Mouse (Mus musculus) MEL (cell line): ENCODE data around the gene Ptpn22. TPM values are rescaled to one million over a fixed set of nuclear protein-coding genes. Genes with fewer than 3 reads are reported as not detected.

ENCODE experiments used
- DNase-seq: peaks from one replicate; pipeline ENCODE4 v3.0.0; 2011; ENCODE audit warnings: low read depth, low spot score
- H3K27ac ChIP-seq: 2 replicates; pipeline ENCODE4 v1.5.1; 2012; ENCODE audit warnings: low read depth, mild to moderate bottlenecking, control low read depth, low read length, moderate library complexity; ENCODE audit not compliant: control insufficient read depth
- H3K27me3 ChIP-seq, 2 experiments: fragments of 150-350 bp in 1 of 2; sonication (generic) in 1 of 2; 2 replicates each; pipeline ENCODE4 v1.6.1; 2012; ENCODE audit warnings: low read length in 2 of 2, mild to moderate bottlenecking in 2 of 2, improper control_type of control experiment in 1 of 2, moderate library complexity in 1 of 2; ENCODE audit not compliant: insufficient read depth in 2 of 2, control insufficient read depth in 1 of 2
- H3K36me3 ChIP-seq, 2 experiments: 2 replicates each; pipeline ENCODE4 v1.6.1; 2012 to 2014; ENCODE audit warnings: low read length in 2 of 2, improper control_type of control experiment in 1 of 2, inconsistent platforms in 1 of 2, mild to moderate bottlenecking in 1 of 2; ENCODE audit not compliant: insufficient read depth in 2 of 2, control insufficient read depth in 1 of 2
- H3K4me1 ChIP-seq, 2 experiments: fragments of 150-350 bp in 1 of 2; sonication (generic) in 1 of 2; 2 replicates each; pipeline ENCODE4 v1.6.1; 2012; ENCODE audit warnings: low read length in 2 of 2, improper control_type of control experiment in 1 of 2, mild to moderate bottlenecking in 1 of 2; ENCODE audit not compliant: insufficient read depth in 2 of 2, control insufficient read depth in 1 of 2
- H3K4me3 ChIP-seq, 2 experiments: fragments of 150-350 bp in 1 of 2; sonication (generic) in 1 of 2; 2 replicates each; pipeline ENCODE4 v1.5.1; 2012; ENCODE audit warnings: low read depth in 2 of 2, low read length in 2 of 2, mild to moderate bottlenecking in 2 of 2, moderate library complexity in 2 of 2, control low read depth in 1 of 2, improper control_type of control experiment in 1 of 2; ENCODE audit not compliant: control insufficient read depth in 1 of 2, insufficient read depth in 1 of 2
- H3K79me2 ChIP-seq: 2 replicates; pipeline ENCODE4 v1.6.1; 2012; ENCODE audit warnings: mild to moderate bottlenecking, low read length, moderate library complexity; ENCODE audit not compliant: control insufficient read depth, poor library complexity, insufficient read depth
- H3K9ac ChIP-seq: 2 replicates; pipeline ENCODE4 v1.6.1; 2012; ENCODE audit warnings: low read depth, mild to moderate bottlenecking, control low read depth, low read length, moderate library complexity; ENCODE audit not compliant: control insufficient read depth, poor library complexity, severe bottlenecking
- H3K9me3 ChIP-seq: fragments of 150-350 bp; sonication (generic); replicated peaks from 2 replicates; pipeline ENCODE4 v1.6.1; 2012; ENCODE audit warnings: mild to moderate bottlenecking, low read length, improper control_type of control experiment, moderate library complexity; ENCODE audit not compliant: insufficient read depth
- CHD1 ChIP-seq: IDR thresholded peaks from 2 replicates; pipeline ENCODE4 v1.6.1; 2012; ENCODE audit warnings: low read depth, mild to moderate bottlenecking, inconsistent platforms, low read length, improper control_type of control experiment
- CTCF ChIP-seq, 3 experiments: IDR thresholded peaks in 2 of 3; conservative IDR thresholded peaks in 1 of 3; 2 replicates each; pipeline ENCODE4 v1.5.1; 2011 to 2012; ENCODE audit warnings: low read length in 3 of 3, low read depth in 2 of 3, mild to moderate bottlenecking in 2 of 3, improper control_type of control experiment in 1 of 3, inconsistent platforms in 1 of 3, mixed read lengths in 1 of 3, moderate library complexity in 1 of 3; ENCODE audit not compliant: control insufficient read depth in 1 of 3, insufficient read depth in 1 of 3, poor library complexity in 1 of 3, severe bottlenecking in 1 of 3
- ELF1 ChIP-seq: IDR thresholded peaks from 2 replicates; pipeline ENCODE4 v1.6.1; 2014; ENCODE audit warnings: low read depth, mild to moderate bottlenecking, inconsistent platforms, low read length, improper control_type of control experiment, moderate library complexity
- EP300 ChIP-seq, 2 experiments: IDR thresholded peaks; 2 replicates each; pipeline ENCODE4 v1.6.1; 2011; ENCODE audit warnings: improper control_type of control experiment in 2 of 2, low read length in 2 of 2, low read depth in 1 of 2, mild to moderate bottlenecking in 1 of 2
- ETS1 ChIP-seq: IDR thresholded peaks from 2 replicates; pipeline ENCODE4 v1.6.1; 2012; ENCODE audit warnings: low read depth, mild to moderate bottlenecking, inconsistent platforms, low read length, improper control_type of control experiment, moderate library complexity
- HCFC1 ChIP-seq: IDR thresholded peaks from 2 replicates; pipeline ENCODE4 v1.6.1; 2012; ENCODE audit warnings: low read depth, mild to moderate bottlenecking, inconsistent platforms, low read length, improper control_type of control experiment, moderate library complexity
- MAX ChIP-seq: IDR thresholded peaks from 2 replicates; pipeline ENCODE4 v1.6.1; 2011; ENCODE audit warnings: low read length, improper control_type of control experiment
- MEF2A ChIP-seq: IDR thresholded peaks from 2 replicates; pipeline ENCODE4 v1.6.1; 2014; ENCODE audit warnings: low read depth, mild to moderate bottlenecking, inconsistent platforms, low read length, improper control_type of control experiment; ENCODE audit not compliant: poor library complexity, insufficient replicate concordance, severe bottlenecking; ENCODE audit errors: extremely low read depth
- MXI1 ChIP-seq: IDR thresholded peaks from 2 replicates; pipeline ENCODE4 v1.6.1; 2011; ENCODE audit warnings: mild to moderate bottlenecking, low read depth, low read length, improper control_type of control experiment
- MYB ChIP-seq: IDR thresholded peaks from 2 replicates; pipeline ENCODE4 v1.6.1; 2011; ENCODE audit warnings: mild to moderate bottlenecking, low read depth, low read length, improper control_type of control experiment
- MYC ChIP-seq: IDR thresholded peaks from 2 replicates; pipeline ENCODE4 v1.6.1; 2011; ENCODE audit warnings: low read depth, mild to moderate bottlenecking, low read length, improper control_type of control experiment, moderate library complexity
- POLR2AphosphoS5 ChIP-seq: IDR thresholded peaks from 2 replicates; pipeline ENCODE4 v1.6.1; 2012; ENCODE audit warnings: low read depth, borderline replicate concordance, mild to moderate bottlenecking, inconsistent platforms, low read length, moderate library complexity, mixed read lengths
- RCOR1 ChIP-seq: IDR thresholded peaks from 2 replicates; pipeline ENCODE4 v1.6.1; 2012; ENCODE audit warnings: low read depth, mild to moderate bottlenecking, inconsistent platforms, low read length, improper control_type of control experiment
- SMC3 ChIP-seq: IDR thresholded peaks from 2 replicates; pipeline ENCODE4 v1.6.1; 2011; ENCODE audit warnings: low read depth, low read length, improper control_type of control experiment
- TAL1 ChIP-seq: IDR thresholded peaks from 2 replicates; pipeline ENCODE4 v1.6.1; 2012; ENCODE audit warnings: mild to moderate bottlenecking, inconsistent platforms, low read length, moderate library complexity, mixed read lengths
- TCF12 ChIP-seq: IDR thresholded peaks from 2 replicates; pipeline ENCODE4 v1.6.1; 2014; ENCODE audit warnings: low read depth, mild to moderate bottlenecking, inconsistent platforms, low read length, improper control_type of control experiment, moderate library complexity
- UBTF ChIP-seq: IDR thresholded peaks from 2 replicates; pipeline ENCODE4 v1.6.1; 2012; ENCODE audit warnings: low read depth, mild to moderate bottlenecking, inconsistent platforms, low read length, improper control_type of control experiment, moderate library complexity, borderline replicate concordance; ENCODE audit not compliant: insufficient read depth
- USF1 ChIP-seq: IDR thresholded peaks from 2 replicates; pipeline ENCODE4 v1.6.1; 2014; ENCODE audit warnings: low read depth, mild to moderate bottlenecking, inconsistent platforms, low read length, improper control_type of control experiment, moderate library complexity
- polyA plus RNA-seq, 2 experiments: library from polyadenylated mRNA; stranded (reverse) in 1 of 2; unstranded in 1 of 2; fragments of >175 nt in 1 of 2; fragments of >200 nt in 1 of 2; gene quantifications; 2 replicates each; pipeline versions ENCODE4 v1.2.1 to v1.2.4; 2012; ENCODE audit warnings: low replicate concordance in 2 of 2, low read depth in 1 of 2; ENCODE audit not compliant: insufficient read length in 2 of 2, insufficient read depth in 1 of 2, missing spikeins in 1 of 2
- total RNA-seq: library from RNA; depleted of rRNA; stranded (reverse); fragments of 300-350 nt; gene quantifications from 2 replicates; pipeline ENCODE4 v1.2.3, GENCODE M21; 2012

Gene Ptpn22
- total and polyA plus RNA-seq, 3 experiments: 0.06 TPM; not detected in 2

DNA sequence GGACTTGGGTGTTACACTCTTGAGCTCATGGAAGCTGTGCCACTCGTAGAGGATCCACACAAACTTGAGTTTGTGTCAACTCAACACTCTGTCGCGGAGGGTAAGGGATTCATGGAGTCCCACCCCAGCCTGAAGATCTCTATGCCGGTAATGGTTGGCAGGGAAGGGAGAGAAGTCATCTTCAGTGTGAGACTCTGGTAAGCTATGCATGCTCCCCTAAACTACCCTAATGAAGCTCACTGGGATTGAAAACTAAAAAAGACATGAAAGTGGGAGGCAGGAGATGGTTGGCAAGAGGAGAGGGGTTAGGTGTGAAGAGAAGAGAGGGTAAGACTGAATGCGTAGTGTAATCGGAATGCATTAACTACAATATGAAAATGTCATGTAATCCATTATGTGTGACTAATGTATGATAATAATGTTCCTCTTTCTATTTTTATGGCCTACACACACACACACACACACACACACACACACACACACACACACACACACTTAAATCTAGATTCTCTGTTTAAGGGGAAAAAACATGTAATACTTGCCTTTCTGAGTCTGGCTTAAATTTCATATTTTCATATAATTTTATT, 1.5 kb upstream of the Ptpn22 start:
- DNase-seq: peak; percentile 29
- Histone ChIP-seq H3K4me1 (peaks cover 1 to 10% of the 10 kb centered on the region in 2 experiments; a peak in 2 of 4 replicates), H3K4me3 (no peak overlapping the region), H3K27me3 (no peaks in the 10 kb centered on the region), H3K9me3 (no peaks in the 10 kb centered on the region), H3K36me3 (peaks cover 0 to 5% of the 10 kb centered on the region in 2 experiments; a peak in 2 of 4 replicates), H3K27ac (no peak overlapping the region), H3K79me2 (no peaks in the 10 kb centered on the region)
- TF ChIP-seq SMC3 (no peak), ETS1 (peak; percentile 35; the same call in 1 of the 2 replicates), ELF1 (no peak), MEF2A (peak; percentile 84; the same call in 1 of the 2 replicates)
- TF ChIP-seq, all 39 proteins: peak for 2
- H3K9ac ChIP-seq: no peak overlapping the region

DNA sequence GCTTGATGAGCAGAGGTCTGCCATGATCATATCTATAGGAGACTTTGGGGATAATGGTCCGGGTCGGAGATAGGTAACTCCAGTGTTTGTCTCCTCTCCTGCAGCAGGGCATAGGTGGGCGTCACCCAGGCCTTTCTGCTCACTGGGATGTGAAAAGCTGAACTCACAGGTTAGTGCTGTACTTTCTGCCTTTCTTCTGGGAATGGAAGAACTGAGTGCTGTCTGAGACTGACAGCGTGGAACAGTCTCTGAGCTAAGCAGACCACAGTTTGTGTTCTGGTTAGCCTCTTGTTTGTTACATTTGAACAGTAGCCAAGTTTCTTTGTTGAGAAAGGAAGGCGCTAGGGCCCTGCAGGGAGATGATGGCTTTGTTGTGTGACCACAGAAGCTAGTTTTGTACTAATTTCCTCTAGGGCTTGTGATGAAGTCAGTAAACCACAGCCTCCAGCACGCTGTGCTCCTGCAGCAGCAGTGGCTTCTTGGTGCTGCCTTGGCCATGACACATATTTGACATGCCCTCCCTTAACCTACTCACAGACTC, 326 bp downstream of the Ptpn22 start:
- Histone ChIP-seq H3K27ac (no peak overlapping the region), H3K9ac (peak overlapping the region; percentile 33; the same call in 1 of the 2 replicates), H3K79me2 (no peaks in the 10 kb centered on the region), H3K36me3 (peaks cover 0 to 5% of the 10 kb centered on the region in 2 experiments; a peak in 2 of 4 replicates), H3K27me3 (no peaks in the 10 kb centered on the region; a peak in 2 of 4 replicates), H3K4me1 (peaks cover 1 to 10% of the 10 kb centered on the region in 2 experiments; a peak in 2 of 4 replicates), H3K9me3 (no peaks in the 10 kb centered on the region), H3K4me3 (peak overlapping the region; percentile 48 to 66)
- peak; percentile 68 for DNase-seq
- no peak for TF ChIP-seq MAX
- TF ChIP-seq CTCF (IDR thresholded peaks at IDR 0.05 in 2 of 3, conservative IDR thresholded peaks at IDR 0.05 in 1 of 3; ENCODE audit: control insufficient read depth in 1 of 3, insufficient read depth in 1 of 3, low read depth in 2 of 3, low read length in 3 of 3, poor library complexity in 1 of 3, severe bottlenecking in 1 of 3): no peak
- no peak for TF ChIP-seq ELF1
- TF ChIP-seq EP300 (IDR thresholded peaks at IDR 0.05; ENCODE audit: low read depth in 1 of 2, low read length in 2 of 2): peak in 1 of 2 experiments; percentile 30; a peak in 1 of 4 replicates
- no peak for TF ChIP-seq TCF12
- TF ChIP-seq UBTF: no peak
- 0 out of 2 replicates have a peak, but pooled peaks have one; percentile 31 for TF ChIP-seq HCFC1

DNA sequence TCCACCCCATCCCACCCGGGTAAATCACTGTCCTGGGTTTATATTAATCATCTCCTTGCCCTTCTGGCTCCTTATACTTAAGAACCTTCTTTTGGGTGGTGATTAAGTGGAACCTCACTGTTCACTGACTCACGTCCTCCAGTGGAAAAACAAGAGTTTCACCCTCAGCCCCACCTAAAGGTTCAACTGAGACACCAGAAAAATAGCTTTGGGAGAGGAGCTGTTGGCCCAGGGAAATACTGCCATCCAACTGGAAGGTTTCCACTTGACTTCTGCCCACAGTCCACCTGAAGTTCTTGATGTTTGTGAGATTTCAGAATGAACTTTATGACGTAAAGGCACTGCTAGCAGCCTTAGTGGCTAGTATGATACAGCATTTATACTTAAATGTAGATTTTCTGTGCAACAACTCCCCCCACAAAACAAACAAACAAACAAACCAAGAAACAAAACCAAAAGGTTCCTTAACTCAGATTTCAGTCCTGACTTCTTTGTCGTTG, 3.2 kb downstream of the Ptpn22 start:
- TF ChIP-seq MYC (no peak), ETS1 (no peak), RCOR1 (no peak), MYB (no peak), TAL1 (no peak), ELF1 (no peak), CHD1 (no peak), MXI1 (no peak), POLR2AphosphoS5 (no peak), USF1 (no peak), MEF2A (no peak)
- TF ChIP-seq, all 39 proteins: peak for 0
- DNase-seq: no peak
- no peaks in the 10 kb centered on the region for H3K9me3 ChIP-seq
- peaks cover 4 to 8% of the 10 kb centered on the region in 2 experiments for H3K27me3 ChIP-seq
- peaks cover 0 to 3% of the 10 kb centered on the region in 2 experiments; a peak in 2 of 4 replicates for H3K36me3 ChIP-seq
- H3K4me1 ChIP-seq: peaks cover 1 to 5% of the 10 kb centered on the region in 2 experiments; a peak in 2 of 4 replicates
- H3K79me2 ChIP-seq: no peaks in the 10 kb centered on the region
- H3K4me3 ChIP-seq: no peak overlapping the region
- H3K27ac ChIP-seq: no peak overlapping the region
- H3K9ac ChIP-seq: no peak overlapping the region
